Mouse (Mus musculus) hindbrain, embryonic 16.5 days (tissue): ENCODE results near the gene Cacna1h. TPM values are rescaled to one million over a fixed set of nuclear protein-coding genes. Genes with fewer than 3 reads are reported as not detected.

ENCODE experiments used
- ATAC-seq: fragments of 200-750 bp; cut with Nextera tagmentation; 2 replicates; pipeline ENCODE4 v1.8.0; 2017; ENCODE audit warnings: moderate TSS enrichment, moderate library complexity
- H3K27ac ChIP-seq: fragments of 300-500 bp; sonication (generic); 2 replicates; pipeline ENCODE4 v1.5.1; 2014; ENCODE audit warnings: low read depth, mild to moderate bottlenecking, control low read depth, low read length, moderate library complexity
- H3K27me3 ChIP-seq: fragments of 300-500 bp; sonication (generic); replicated peaks from 2 replicates; pipeline ENCODE4 v1.6.1; 2014; ENCODE audit warnings: low read length; ENCODE audit not compliant: control insufficient read depth, insufficient read depth
- H3K36me3 ChIP-seq: fragments of 300-500 bp; sonication (generic); 2 replicates; pipeline ENCODE4 v1.6.1; 2014; ENCODE audit warnings: mild to moderate bottlenecking, low read length, moderate library complexity, mixed read lengths; ENCODE audit not compliant: control insufficient read depth, insufficient read depth
- H3K4me1 ChIP-seq: fragments of 300-500 bp; sonication (generic); 2 replicates; pipeline ENCODE4 v1.6.1; 2014; ENCODE audit warnings: low read depth, low read length; ENCODE audit not compliant: control insufficient read depth, insufficient read depth
- H3K4me2 ChIP-seq: fragments of 300-500 bp; sonication (generic); 2 replicates; pipeline ENCODE4 v1.6.1; 2014; ENCODE audit warnings: mild to moderate bottlenecking, low read length, control low read depth, moderate library complexity
- H3K4me3 ChIP-seq: fragments of 300-500 bp; sonication (generic); 2 replicates; pipeline ENCODE4 v1.5.1; 2014; ENCODE audit warnings: mild to moderate bottlenecking, low read length, control low read depth, moderate library complexity
- H3K9ac ChIP-seq: fragments of 300-500 bp; sonication (generic); 2 replicates; pipeline ENCODE4 v1.6.1; 2014; ENCODE audit warnings: low read depth, mild to moderate bottlenecking, control low read depth, low read length, moderate library complexity
- H3K9me3 ChIP-seq: fragments of 300-500 bp; sonication (generic); 2 replicates; pipeline ENCODE4 v1.6.1; 2014; ENCODE audit warnings: mild to moderate bottlenecking, low read length, moderate library complexity; ENCODE audit not compliant: control insufficient read depth
- WGBS: fragments of 180-500 bp; shearing (Covaris S2); extraction: QIAGEN DNeasy Blood & Tissue Kit; methylation state at CpG from one replicate; pipeline ENCODE4 v1.1.7; 2014; 5-methylcytosine and 5-hydroxymethylcytosine counted together
- polyA plus RNA-seq: library from polyadenylated mRNA; unstranded; fragments of >200 nt; fragmentation: Nextera tagmentation; extraction: Ambion mirVana; gene quantifications from 2 replicates; pipeline ENCODE4 v1.2.1, GENCODE M21; 2015

Gene Cacna1h
- polyA plus RNA-seq, 1 experiment from 2014 or later, result 5.9 TPM

DNA sequence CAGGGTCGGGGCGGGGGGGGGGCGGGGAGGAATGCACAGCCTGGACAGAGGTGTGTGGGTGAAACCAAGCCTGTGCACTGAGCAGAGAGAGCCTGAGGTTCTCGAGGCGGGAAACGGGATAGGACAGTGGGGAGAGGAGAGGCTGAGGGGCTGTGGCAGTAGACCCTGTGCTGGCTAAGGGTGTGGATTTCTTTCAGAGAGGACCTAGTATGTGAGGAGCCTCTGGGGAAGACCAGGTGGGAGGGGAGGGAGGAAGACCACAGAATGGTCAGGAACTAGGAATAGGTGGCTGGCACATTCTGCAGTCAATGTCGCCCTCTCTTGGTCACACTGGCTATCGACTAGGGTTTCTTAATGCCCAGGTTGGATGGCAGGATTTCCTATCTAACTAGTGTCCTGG is 36.2 kb upstream of the Cacna1h start:
- H3K4me2 ChIP-seq, result no peak overlapping the region
- no peak overlapping the region for H3K4me3 ChIP-seq
- peaks cover 18% of the 10 kb centered on the region for H3K27me3 ChIP-seq
- H3K4me1 ChIP-seq, result peaks cover 12% of the 10 kb centered on the region
- peak overlapping the region; percentile 44 for H3K9ac ChIP-seq
- WGBS, result 33% methylated on average over 8 of the region's 8 CpGs
- peak; percentile 38; the same call in 1 of the 2 replicates for ATAC-seq
- no peaks in the 10 kb centered on the region for H3K36me3 ChIP-seq
- H3K27ac ChIP-seq, result no peak overlapping the region
- H3K9me3 ChIP-seq, result no peaks in the 10 kb centered on the region

DNA sequence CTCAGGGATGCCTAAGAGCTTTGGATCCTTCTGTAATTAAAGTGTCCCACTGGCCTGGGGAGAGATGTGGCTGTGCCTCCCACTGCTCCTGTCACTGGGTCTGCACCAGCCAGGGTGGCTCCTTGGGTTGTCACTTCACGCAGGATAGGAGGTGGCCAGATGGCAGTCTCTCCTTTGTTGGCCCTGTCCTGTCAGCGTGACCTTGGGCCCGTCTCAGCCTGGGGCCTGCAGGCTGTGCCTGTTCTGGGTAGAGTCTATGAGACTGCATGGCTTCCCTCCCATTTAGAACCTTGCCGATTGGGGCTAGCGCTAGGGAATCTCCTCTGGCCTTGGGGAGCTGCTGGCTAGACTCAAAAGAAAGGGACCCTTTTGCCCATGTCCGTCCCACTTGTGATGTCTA is 34.7 kb upstream of the Cacna1h start:
- H3K9me3 ChIP-seq, result no peaks in the 10 kb centered on the region
- H3K9ac ChIP-seq, result no peak overlapping the region
- H3K36me3 ChIP-seq, result no peaks in the 10 kb centered on the region
- H3K27me3 ChIP-seq, result peaks cover 15% of the 10 kb centered on the region
- H3K4me2 ChIP-seq, result no peak overlapping the region
- no peak overlapping the region for H3K27ac ChIP-seq
- WGBS, result 65% methylated on average over 6 of the region's 6 CpGs
- no peak for ATAC-seq
- peaks cover 5% of the 10 kb centered on the region; the same call in 1 of the 2 replicates for H3K4me1 ChIP-seq
- no peak overlapping the region for H3K4me3 ChIP-seq

DNA sequence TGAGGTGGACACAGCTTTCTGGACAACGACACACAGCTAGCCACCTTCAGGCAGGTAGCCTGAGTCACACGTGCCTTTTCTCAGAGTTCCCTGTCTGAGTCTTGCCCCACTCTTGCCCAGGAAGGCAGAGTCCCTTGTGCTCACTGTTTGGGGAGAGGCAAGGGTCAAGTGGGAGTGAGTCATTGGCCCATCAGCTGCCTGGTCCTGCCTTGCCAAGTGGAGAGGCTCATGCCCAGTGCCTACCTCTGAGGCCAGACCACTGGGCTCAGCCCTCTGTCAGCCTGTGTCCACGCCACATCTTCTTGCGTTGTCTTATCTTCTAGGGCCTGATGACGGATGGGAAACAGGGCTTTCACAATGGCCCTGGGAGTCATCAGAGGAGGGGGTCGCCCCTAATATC is 34.2 kb upstream of the Cacna1h start:
- Histone ChIP-seq H3K27ac (no peak overlapping the region), H3K4me1 (peaks cover 5% of the 10 kb centered on the region; the same call in 1 of the 2 replicates), H3K9me3 (no peaks in the 10 kb centered on the region), H3K9ac (no peak overlapping the region), H3K36me3 (no peaks in the 10 kb centered on the region), H3K4me2 (no peak overlapping the region), H3K4me3 (no peak overlapping the region), H3K27me3 (peaks cover 13% of the 10 kb centered on the region)
- no peak for ATAC-seq
- 75% methylated on average over 6 of the region's 6 CpGs for WGBS

DNA sequence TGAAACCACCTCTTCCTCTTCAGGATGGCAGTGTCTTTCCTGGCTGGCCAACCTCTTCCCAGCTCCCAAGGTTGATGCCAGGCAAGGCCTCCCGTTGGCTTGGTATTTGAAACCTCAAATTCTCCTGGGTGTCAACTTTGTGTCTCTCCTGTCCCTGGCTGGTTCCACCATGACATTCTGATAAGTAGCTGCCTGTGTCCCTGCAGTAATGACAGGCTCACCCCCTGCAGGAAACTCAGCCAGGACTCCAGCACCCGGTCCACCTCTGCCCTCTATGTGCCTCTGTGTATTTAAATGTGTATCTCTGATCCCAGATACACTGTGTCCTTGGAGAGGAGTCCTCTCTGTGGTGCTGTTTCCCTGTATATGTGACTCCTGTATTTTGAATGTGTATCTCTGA is 32.7 kb upstream of the Cacna1h start:
- Histone ChIP-seq H3K4me3 (no peak overlapping the region), H3K36me3 (no peaks in the 10 kb centered on the region), H3K27ac (no peak overlapping the region), H3K4me1 (peaks cover 3% of the 10 kb centered on the region; the same call in 1 of the 2 replicates), H3K9me3 (no peaks in the 10 kb centered on the region), H3K27me3 (peaks cover 3% of the 10 kb centered on the region; the same call in 1 of the 2 replicates), H3K4me2 (no peak overlapping the region), H3K9ac (no peak overlapping the region)
- ATAC-seq, result no peak
- WGBS, result 86% methylated on average over 2 of the region's 2 CpGs

DNA sequence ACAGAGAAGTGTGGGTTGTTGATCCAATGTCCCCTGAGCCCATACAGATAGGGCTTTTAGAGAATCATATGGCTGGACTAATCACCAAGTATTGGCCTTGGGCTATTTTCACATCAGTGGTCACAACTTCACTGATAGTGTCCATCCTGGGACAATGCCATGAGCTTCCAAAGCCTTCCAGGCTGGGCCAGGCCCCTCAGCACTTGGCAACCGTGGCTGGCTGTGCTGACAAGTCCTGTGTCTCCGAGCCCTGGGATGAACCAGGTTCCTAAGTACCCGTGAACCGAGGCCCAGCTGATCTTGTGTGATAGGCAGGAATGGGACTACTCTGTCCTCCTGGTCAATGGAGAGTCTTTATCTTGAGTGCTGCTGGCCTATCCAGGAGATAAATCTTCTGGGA is 30.5 kb upstream of the Cacna1h start:
- Histone ChIP-seq H3K9me3 (no peaks in the 10 kb centered on the region), H3K4me1 (peaks cover 3% of the 10 kb centered on the region; the same call in 1 of the 2 replicates), H3K4me2 (no peak overlapping the region), H3K9ac (no peak overlapping the region), H3K27ac (no peak overlapping the region), H3K36me3 (no peaks in the 10 kb centered on the region), H3K4me3 (no peak overlapping the region), H3K27me3 (no peaks in the 10 kb centered on the region)
- no peak for ATAC-seq
- 80% methylated on average over 4 of the region's 4 CpGs for WGBS

DNA sequence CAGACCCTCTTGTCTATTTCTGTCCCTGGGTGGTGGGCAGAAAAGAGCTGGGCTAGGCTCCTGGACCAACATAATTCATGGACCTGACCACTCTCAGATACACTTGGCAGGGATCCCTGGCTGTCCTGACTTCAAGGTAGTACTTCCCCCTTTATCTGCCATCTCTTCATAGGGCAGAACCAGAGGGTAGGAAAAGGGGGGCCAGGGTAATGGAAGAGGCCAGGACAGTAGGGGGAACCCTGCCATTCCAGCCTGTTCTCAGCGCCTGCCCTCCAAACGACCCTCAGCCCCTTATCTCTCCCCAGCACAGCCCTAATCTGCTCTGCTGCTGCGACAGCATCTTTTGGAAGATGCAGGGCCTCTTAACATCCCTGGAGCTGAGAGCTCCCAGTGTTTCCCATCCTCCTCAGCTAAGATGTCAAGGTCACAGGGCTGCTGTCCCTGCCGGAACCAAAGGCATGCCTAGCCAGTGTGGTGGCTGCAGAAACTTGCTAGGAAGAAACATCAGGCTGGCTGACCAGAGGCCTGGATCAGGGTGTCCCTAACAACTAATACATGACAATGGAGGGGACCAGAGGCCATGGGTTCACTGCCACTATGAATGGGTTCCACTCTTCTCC is 29.9 kb upstream of the Cacna1h start:
- Histone ChIP-seq H3K9ac (no peak overlapping the region), H3K4me1 (peaks cover 3% of the 10 kb centered on the region; the same call in 1 of the 2 replicates), H3K27me3 (no peaks in the 10 kb centered on the region), H3K9me3 (no peaks in the 10 kb centered on the region), H3K27ac (no peak overlapping the region), H3K36me3 (no peaks in the 10 kb centered on the region), H3K4me3 (no peak overlapping the region), H3K4me2 (no peak overlapping the region)
- ATAC-seq, result no peak
- WGBS, result 51% methylated on average over 4 of the region's 4 CpGs

DNA sequence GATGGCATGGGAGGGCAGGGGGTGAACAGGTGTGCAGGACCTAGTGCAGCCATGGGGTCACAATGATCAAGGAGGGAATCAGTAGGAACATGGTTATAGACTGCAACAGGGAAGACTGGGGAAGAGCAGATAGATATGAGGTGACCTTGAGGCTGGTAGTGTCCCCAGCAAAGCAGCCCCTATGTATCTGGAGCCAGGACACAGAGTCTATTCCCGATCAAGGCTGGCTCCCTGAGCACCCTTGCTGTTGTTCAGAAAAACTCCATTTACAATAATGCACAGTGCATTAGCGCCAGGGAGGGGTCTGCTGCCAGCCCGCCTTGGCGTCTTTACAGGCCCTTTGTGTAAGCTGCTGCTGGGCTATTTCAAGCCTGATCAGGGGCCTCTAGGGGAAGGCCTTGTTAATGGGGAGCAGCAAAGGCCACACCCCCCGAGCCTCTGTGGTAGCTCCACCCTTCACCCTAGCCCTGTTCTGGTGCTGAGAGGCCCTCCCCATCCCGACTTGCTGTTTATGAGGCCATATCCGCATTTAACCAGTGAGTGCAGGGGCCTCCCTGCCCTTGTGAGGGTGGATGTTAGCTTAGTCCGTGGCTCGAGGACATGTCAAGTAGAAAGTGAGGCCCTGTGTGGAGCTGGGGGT is 28.8 kb upstream of the Cacna1h start:
- no peak overlapping the region for H3K27ac ChIP-seq
- peak; percentile 67 for ATAC-seq
- no peak overlapping the region for H3K4me3 ChIP-seq
- peaks cover 3% of the 10 kb centered on the region; the same call in 1 of the 2 replicates for H3K4me1 ChIP-seq
- 26% methylated on average over 9 of the region's 9 CpGs for WGBS
- no peak overlapping the region; the same call in 1 of the 2 replicates for H3K9ac ChIP-seq
- no peak overlapping the region for H3K4me2 ChIP-seq
- H3K27me3 ChIP-seq, result no peaks in the 10 kb centered on the region
- H3K9me3 ChIP-seq, result no peaks in the 10 kb centered on the region
- no peaks in the 10 kb centered on the region for H3K36me3 ChIP-seq

DNA sequence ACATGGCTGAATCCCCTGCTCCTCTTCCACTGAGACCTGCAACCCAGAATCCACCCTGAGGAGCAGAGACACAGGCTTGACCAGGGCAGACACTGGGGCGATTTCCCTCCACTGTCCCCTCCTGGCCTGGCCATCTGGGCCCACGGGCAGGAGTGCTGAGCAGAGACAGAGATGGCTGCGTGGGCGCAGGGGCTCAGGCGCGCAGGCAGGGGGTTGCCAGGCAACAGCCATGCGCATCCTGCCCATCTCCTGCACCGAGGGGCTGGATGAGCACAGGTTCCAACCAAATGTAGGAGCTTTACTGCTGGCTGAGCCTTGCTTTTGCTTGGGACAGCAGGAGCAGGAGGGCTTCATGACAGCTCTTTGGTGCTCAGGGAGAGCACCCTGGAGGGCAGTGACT is 23.0 kb upstream of the Cacna1h start:
- no peak overlapping the region for H3K4me2 ChIP-seq
- WGBS, result 34% methylated on average over 8 of the region's 8 CpGs
- peak; percentile 83 for ATAC-seq
- peaks cover 7% of the 10 kb centered on the region for H3K4me1 ChIP-seq
- H3K9me3 ChIP-seq, result no peaks in the 10 kb centered on the region
- H3K36me3 ChIP-seq, result no peaks in the 10 kb centered on the region
- H3K27ac ChIP-seq, result peak overlapping the region; percentile 34; the same call in 1 of the 2 replicates
- no peaks in the 10 kb centered on the region; the same call in 1 of the 2 replicates for H3K27me3 ChIP-seq
- H3K9ac ChIP-seq, result 0 out of 2 replicates have a peak overlapping the region, but pooled peaks have one; percentile 35
- no peak overlapping the region for H3K4me3 ChIP-seq

DNA sequence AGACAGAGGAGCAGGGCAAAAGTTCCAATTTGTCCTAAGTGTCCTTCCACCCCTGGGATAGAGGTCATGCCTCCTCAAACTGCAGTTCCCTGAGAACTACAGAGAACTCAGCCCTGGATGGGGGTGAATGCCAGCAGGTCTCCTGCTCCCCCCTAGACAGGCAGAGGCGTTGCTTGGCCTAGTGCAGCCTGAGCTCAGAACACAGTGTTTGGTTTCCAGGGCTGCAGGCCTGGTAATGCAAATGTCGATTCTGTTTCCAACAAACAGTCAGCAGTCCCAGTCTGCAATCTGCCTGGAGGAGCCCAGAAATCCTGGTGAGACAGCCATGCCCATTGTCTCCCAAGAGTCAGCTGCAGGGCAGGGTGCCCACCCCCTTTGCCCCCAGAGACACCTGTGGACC is 20.7 kb upstream of the Cacna1h start, which contains the start of gene Tekt4:
Gene Tekt4, plus strand, starts transcription at position 344 of the 400 bp plus-strand sequence.
- ATAC-seq, result no peak
- Histone ChIP-seq H3K4me2 (no peak within 1 kb of the TSS), H3K4me1 (peaks cover 7% of the 10 kb centered on the region), H3K9me3 (no peaks in the 10 kb centered on the region), H3K36me3 (no peaks in the 10 kb centered on the region), H3K27me3 (no peaks in the 10 kb centered on the region; the same call in 1 of the 2 replicates), H3K4me3 (no peak within 1 kb of the TSS), H3K9ac (no peak within 1 kb of the TSS; the same call in 1 of the 2 replicates), H3K27ac (no peak within 1 kb of the TSS)
- 39% methylated on average over 2 of the region's 2 CpGs for WGBS
